Mouse (Mus musculus): ENCODE data around the gene Trmt2b.
A peak's percentile ranks its signal among the peaks of the same experiment; 100 is the strongest.
"Not testable (repeated sequence)": the region's sequence is repeated elsewhere in the genome, so short reads cannot be mapped to it uniquely, and the experiment has no call there.

Trmt2b gene

GRCm38 (mm10) chrX:134276275-134277160 is at the start of gene Trmt2b:
Gene Trmt2b, minus strand, starts transcription at chrX:134276984.
- DNase-seq (ENCODE audit: low read depth in 1 of 2, low spot score in 2 of 2) = peak in 1 of 2 experiments; percentile 14

DNA sequence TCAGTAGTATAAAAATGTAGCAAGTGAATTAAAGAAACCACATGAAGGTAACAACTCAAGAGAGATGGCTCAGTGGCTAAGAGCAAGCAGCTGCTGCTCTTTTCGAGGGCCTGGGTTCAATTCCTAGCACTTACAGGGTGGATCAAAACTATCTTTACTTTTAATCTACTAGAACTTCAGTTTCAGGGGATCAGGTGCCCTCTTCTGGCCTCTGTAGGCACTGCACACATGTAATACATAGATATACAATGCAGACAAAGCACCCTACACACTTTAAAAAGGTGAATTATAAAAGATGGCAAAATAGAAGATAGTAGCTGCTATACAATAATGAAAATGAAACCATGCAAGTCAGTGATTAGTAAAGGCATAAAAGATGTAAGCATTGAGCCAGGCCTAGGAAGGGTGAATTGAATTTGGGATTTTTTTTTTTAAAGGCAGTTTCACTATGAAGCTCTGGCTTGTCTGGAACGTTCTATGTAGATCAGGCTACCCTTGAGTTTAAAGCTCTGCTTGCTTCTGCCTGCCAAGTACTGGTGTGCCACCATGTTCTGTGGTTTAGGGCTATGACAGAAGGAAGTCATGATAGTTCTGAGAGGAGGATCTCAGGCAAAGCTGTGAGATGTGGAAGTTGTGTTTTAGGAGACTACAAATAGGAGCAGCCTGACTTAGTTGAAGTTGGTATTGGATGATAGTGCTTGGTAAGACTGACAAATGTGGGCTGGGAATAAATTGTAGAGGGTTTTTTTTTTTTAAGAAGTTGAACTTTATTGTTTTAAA is 42.6 kb upstream of the Trmt2b start:
- DNase-seq (ENCODE audit: low read depth in 1 of 2, low spot score in 2 of 2) = no peak

DNA sequence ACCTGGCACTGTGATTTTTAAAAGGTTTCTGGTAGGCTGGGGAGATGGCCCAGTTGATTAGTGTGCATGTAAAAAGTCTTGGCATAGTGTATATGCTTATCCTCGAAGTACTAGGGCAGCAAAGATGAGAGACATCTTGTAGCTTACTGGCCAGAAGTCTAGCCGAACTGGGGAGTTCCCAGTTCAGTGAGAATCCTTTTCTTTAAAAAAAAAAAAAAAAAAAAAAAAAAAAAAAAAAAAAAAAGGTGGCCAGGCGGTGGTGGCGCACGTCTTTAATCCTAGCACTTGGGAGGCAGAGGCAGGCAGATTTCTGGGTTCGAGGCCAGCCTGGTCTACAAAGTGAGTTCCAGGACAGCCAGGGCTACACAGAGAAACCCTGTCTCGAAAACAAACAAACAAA is 34.4 kb upstream of the Trmt2b start:
- DNase-seq (ENCODE audit: low read depth in 1 of 2, low spot score in 2 of 2) = not testable (repeated sequence)

DNA sequence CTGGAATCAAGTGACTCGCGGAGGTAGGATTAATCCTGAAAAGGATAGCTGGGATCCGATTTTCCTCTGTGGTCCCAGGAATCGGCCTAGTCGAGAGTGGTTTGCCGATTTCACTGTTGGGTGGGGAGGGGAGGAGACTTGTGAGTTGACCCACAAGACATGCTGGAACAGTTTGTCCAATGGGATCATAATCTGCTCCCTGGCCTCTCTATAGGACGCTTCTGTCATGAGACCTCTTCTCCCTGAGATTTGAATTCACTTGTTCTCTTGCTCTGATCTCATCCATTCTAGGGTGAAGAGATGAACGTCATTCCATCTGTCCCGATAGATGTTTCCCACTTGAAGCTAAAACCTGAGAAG is 31.5 kb upstream of the Trmt2b start:
- no peak for DNase-seq (ENCODE audit: low read depth in 1 of 2, low spot score in 2 of 2)

DNA sequence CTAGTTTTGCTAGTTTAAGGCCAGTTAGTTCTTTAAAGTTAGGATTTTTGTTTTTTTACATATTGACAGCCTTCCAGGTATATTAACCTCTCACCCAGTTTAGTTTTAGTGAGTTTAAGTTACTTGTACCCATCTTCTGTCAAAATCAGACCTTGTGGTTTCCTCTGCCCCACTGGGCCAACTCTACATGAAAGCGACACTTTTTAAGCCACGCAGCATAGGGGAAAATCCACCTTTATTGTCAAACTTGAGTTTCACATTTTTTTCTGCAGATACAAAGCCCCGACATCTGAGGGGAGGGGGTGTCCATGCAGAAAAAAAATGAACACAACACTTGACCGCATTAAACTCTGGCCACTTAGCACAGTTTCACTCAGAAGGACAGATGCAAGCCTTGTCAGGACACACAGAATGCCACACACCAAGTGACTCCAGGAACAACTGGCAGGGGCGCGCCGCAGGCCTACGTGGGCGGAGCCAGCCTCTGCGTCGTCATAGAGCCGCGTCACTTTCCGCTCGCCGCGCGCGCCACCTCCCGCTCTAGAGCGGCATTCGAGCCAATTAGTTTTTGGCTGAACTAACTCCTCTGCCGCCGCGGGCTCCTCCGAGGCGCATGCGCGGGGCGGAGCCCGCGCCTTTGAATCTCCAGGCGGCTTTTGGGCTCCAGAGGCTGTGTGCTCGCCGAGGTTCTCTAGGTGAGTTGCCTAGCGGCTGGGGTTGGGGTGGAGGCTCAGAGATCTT is 30.9 kb upstream of the Trmt2b start, which contains the start of gene Cenpi:
Cenpi (plus strand) TSS at position 551 of the 741 bp plus-strand sequence.
- peak; percentile 51 to 80 for DNase-seq (ENCODE audit: low read depth in 1 of 2, low spot score in 2 of 2)

- DNase-seq (ENCODE audit: low read depth in 1 of 2, low spot score in 2 of 2) = no peak
Observed at GRCm38 (mm10) chrX:134303287-134303686, 26.5 kb upstream of the Trmt2b start.

DNA sequence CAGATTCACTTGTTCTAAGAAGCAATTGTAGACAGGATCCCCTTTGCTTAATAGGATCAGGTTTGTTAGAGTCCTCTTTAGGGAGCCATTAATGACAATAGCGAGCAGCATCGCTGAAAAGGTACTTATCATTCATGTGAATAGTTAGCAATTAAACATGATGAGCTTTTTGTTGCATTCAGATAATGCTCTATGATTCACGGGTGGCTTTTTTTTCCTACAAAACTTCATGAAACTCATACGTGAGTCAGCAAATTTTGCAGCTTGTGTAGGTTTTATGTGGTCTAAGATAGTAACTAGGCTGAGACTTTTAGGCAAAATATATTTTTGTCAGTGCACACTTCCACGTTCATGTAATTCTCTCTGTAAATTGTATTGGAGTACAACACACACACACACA is 23.4 kb upstream of the Trmt2b start:
- DNase-seq (ENCODE audit: low read depth in 1 of 2, low spot score in 2 of 2) = no peak

GRCm38 (mm10) chrX:134297195-134297594 is 20.4 kb upstream of the Trmt2b start:
- DNase-seq (ENCODE audit: low read depth in 1 of 2, low spot score in 2 of 2) = no peak

DNA sequence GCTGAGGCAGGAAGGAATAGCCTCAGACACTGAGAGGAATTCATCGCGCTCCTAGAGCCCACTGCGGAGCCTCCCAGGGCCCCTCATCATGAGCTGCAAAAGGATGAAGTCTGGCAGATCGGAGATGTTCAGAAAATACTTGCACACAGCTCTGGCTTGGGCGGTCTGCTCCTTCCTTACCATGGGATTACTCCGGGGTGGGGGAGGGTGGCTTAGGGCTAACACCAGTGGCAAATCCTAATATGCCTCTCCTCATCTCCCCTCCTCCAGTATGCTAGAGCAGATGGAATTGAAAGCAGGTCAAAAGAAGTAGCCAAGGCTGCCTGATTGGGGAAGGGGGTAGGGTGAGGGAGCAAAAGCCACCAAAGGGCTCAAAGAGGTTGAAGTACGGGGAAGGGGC is 20.0 kb upstream of the Trmt2b start:
- no peak for DNase-seq (ENCODE audit: low read depth in 1 of 2, low spot score in 2 of 2)

DNA sequence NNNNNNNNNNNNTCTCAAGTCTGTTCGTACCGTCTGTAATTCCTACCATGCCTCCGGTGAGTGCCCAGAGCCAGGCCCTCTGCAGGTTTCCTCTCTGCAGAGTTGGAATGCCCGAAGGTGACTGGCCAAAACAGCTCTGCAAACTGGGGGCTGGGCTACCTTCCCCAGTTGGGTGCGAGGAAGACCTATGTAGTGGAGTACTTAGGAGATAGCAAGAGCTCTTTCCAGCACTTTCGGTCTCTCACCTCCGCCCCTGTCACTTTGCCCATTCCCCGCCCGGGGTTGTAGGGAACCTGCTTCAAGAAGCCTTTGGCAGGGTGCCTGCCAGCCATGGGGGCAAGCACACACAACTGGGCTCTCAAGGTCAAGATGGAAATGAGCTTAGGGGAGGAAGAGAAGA is 19.5 kb upstream of the Trmt2b start:
- no peak for DNase-seq (ENCODE audit: low read depth in 1 of 2, low spot score in 2 of 2)

GRCm38 (mm10) chrX:134287305-134287704 is 10.5 kb upstream of the Trmt2b start:
- no peak for DNase-seq (ENCODE audit: low read depth in 1 of 2, low spot score in 2 of 2)

GRCm38 (mm10) chrX:134285791-134286190 is 9.0 kb upstream of the Trmt2b start:
- no peak for DNase-seq (ENCODE audit: low read depth in 1 of 2, low spot score in 2 of 2)

DNA sequence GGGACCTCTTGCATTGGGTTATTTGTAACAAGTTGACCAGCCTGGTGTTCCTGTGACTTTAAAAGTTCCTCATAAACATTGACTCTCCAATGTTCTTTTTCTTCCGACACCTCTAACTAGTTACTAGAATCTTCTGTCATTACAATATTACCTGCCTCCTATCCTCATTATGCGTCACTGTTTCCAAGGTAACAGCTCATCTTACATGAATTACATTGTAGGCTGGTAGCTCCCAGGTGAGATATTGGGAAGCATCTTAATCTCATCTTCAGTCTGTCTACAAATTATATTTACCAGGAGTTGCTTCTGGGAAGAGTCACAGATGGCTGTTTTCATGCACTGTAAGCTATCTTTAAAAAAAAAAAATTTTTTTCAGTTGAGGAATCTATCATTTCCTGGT is 8.3 kb upstream of the Trmt2b start:
- no peak for DNase-seq (ENCODE audit: low read depth in 1 of 2, low spot score in 2 of 2)

- no peak for DNase-seq (ENCODE audit: low read depth in 1 of 2, low spot score in 2 of 2)
Observed at GRCm38 (mm10) chrX:134280531-134280930, 3.7 kb upstream of the Trmt2b start.

GRCm38 (mm10) chrX:134275715-134276114 is 1.1 kb downstream of the Trmt2b start:
- no peak for DNase-seq (ENCODE audit: low read depth in 1 of 2, low spot score in 2 of 2)

DNA sequence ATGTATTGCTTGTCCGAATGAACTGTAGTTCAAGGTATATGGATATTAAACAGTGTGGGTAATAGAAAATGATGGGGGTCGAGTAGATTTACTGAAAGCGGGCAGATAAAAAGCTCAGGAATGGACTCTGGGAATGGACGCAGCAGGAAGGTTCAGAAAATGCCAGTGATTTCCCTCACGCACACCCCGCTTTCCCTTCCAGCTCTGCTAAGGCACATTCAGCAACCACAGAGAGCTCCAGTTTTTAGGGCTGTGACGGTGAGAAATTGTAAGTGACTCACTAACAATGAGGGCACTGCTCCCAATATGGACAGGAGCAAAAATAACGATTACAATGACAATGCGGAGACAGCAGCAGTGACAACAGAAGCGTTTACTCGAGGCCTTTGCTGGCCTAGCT is 14.7 kb downstream of the Trmt2b start:
- DNase-seq (ENCODE audit: low read depth in 1 of 2, low spot score in 2 of 2) = no peak

DNA sequence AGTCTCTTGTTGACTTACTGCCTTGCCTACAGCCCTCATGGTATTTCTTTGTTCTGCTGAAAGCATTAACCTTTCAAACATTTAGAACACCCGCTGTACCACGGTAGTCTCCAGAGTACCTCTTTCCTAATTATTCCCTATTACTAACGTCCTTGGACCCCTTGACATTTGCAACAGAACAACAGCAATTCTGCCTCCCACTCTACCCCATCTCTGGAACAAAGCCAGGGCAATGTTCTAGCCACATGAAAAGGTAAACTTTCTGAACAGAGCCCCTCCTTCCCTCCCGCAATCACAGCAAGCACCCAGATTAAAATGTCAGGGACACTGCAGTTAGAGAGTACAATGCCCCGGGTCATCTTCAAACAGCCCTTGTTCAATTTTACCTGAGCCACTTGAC is 15.6 kb downstream of the Trmt2b start:
- DNase-seq (ENCODE audit: low read depth in 1 of 2, low spot score in 2 of 2) = no peak

- no peak for DNase-seq (ENCODE audit: low read depth in 1 of 2, low spot score in 2 of 2)
Observed at GRCm38 (mm10) chrX:134248202-134248601, 28.6 kb downstream of the Trmt2b start.

DNA sequence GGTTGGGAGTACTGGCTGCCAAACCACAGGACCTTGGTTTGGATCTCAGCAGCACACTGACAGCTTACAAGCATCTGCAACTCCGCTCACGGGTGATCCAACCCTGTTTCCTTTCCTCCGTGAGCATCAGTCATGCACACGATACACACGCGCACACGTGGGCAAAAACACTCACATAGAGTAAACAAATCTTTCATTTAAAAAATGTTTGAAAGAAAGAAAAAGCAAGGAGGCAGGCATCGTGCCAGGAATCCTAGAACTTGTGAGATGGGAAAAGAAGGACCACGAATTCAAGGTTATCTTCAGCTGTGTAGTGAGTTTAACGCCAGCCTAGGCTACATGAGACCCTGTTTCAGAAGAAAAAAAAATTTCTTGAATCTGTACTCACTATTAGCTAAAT is 30.8 kb downstream of the Trmt2b start:
- no peak for DNase-seq (ENCODE audit: low read depth in 1 of 2, low spot score in 2 of 2)

GRCm38 (mm10) chrX:134238266-134238665 is 38.5 kb downstream of the Trmt2b start:
- DNase-seq (ENCODE audit: low read depth in 1 of 2, low spot score in 2 of 2) = no peak

- no peak for DNase-seq (ENCODE audit: low read depth in 1 of 2, low spot score in 2 of 2)
Observed at GRCm38 (mm10) chrX:134233048-134233447, 43.7 kb downstream of the Trmt2b start.

DNA sequence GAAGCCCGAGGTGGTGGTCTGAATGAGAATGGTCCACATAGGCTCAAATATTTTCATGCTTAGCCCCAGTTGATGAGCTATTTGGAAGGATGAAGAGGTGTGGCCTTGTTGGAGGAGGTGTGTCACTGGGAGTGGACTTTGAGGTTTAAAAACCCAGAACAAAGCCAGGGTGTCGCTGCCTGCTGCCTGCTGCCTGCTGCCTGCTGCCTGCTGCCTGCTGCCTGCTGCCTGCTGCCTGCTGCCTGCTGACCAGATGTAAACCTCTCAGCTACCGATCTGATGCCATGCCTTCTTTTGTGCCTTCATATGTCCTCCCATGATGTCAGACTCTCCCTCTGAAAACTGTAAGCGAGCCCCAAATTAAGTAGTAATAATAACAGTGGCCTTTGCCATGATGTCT is 54.9 kb downstream of the Trmt2b start, which contains the start of gene Nox1:
Nox1 (minus strand) TSS at position 101 of the 400 bp plus-strand sequence.
- DNase-seq (ENCODE audit: low read depth in 1 of 2, low spot score in 2 of 2) = no peak

All from monocyte, adult 2 months (primary cell).